Mouse (Mus musculus): ENCODE measurements around the gene Acsf3. TPM values are rescaled to one million over a fixed set of nuclear protein-coding genes. Genes with fewer than 3 reads are reported as not detected.

The Acsf3 gene
- total and polyA plus RNA-seq, 3 experiments = 17.8 to 37.2 TPM; not detected in 1

DNA sequence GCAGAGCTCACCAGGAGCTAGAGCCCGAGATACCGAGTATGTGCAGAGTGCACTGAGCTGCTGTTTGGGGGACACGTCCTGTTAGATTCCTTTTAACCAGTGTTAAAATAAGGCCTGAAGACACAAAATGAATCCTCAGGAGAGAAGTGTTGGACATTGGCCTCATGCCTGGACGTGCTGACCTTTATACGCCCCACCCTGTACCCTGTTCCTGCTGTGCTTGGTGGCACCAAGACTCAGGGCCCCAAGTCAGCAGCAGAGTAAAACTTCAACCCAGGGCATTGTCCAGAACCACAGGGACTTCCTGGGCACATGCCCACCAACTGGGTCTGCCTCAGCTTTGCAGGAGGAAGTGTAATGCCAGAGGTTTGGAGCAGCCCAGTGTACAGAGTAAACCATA is 14.5 kb downstream of the Acsf3 start:
- no peak for DNase-seq (ENCODE audit: low read depth, low spot score)
- no peak overlapping the region for H3K27ac ChIP-seq (ENCODE audit: control insufficient read depth, low read depth, low read length)
- H3K79me2 ChIP-seq (ENCODE audit: control insufficient read depth, insufficient read depth, low read length, poor library complexity) = no peaks in the 10 kb centered on the region
- H3K9me3 ChIP-seq (replicated peaks; ENCODE audit: insufficient read depth, low read length) = no peaks in the 10 kb centered on the region
- TF ChIP-seq USF1 (IDR thresholded peaks at IDR 0.05; ENCODE audit: low read depth, low read length) (no peak), ZC3H11A (IDR thresholded peaks at IDR 0.05; ENCODE audit: low read depth, low read length) (no peak), MAZ (IDR thresholded peaks at IDR 0.05; ENCODE audit: low read depth, low read length) (no peak), BHLHE40 (IDR thresholded peaks at IDR 0.05; ENCODE audit: borderline replicate concordance, low read depth, low read length) (no peak), EP300 (IDR thresholded peaks at IDR 0.05; ENCODE audit: low read depth in 1 of 2, low read length in 2 of 2) (no peak), TCF12 (IDR thresholded peaks at IDR 0.05; ENCODE audit: low read depth, low read length) (no peak)
- no peak overlapping the region for H3K9ac ChIP-seq (ENCODE audit: control insufficient read depth, low read depth, low read length, poor library complexity, severe bottlenecking)
- H3K36me3 ChIP-seq (ENCODE audit: control insufficient read depth in 1 of 2, insufficient read depth in 2 of 2, low read length in 2 of 2) = no peaks in the 10 kb centered on the region
- H3K4me1 ChIP-seq (ENCODE audit: control insufficient read depth in 1 of 2, insufficient read depth in 2 of 2, low read length in 2 of 2) = no peaks in the 10 kb centered on the region
- H3K27me3 ChIP-seq (ENCODE audit: control insufficient read depth in 1 of 2, insufficient read depth in 2 of 2, low read length in 2 of 2) = no peaks in the 10 kb centered on the region
- H3K4me3 ChIP-seq (ENCODE audit: control insufficient read depth in 1 of 2, insufficient read depth in 1 of 2, low read depth in 2 of 2, low read length in 2 of 2) = no peak overlapping the region

- no peaks in the 10 kb centered on the region for H3K27me3 ChIP-seq (ENCODE audit: control insufficient read depth in 1 of 2, insufficient read depth in 2 of 2, low read length in 2 of 2)
- TF ChIP-seq ETS1 (IDR thresholded peaks at IDR 0.05; ENCODE audit: low read depth, low read length) (no peak), TAL1 (IDR thresholded peaks at IDR 0.05; ENCODE audit: low read length) (no peak), E2F4 (IDR thresholded peaks at IDR 0.05; ENCODE audit: borderline replicate concordance, low read depth, low read length) (no peak), CHD2 (IDR thresholded peaks at IDR 0.05; ENCODE audit: low read length) (no peak), TCF12 (IDR thresholded peaks at IDR 0.05; ENCODE audit: low read depth, low read length) (no peak), USF1 (IDR thresholded peaks at IDR 0.05; ENCODE audit: low read depth, low read length) (no peak), NELFE (IDR thresholded peaks at IDR 0.05; ENCODE audit: low read depth, low read length) (no peak), POLR2AphosphoS5 (IDR thresholded peaks at IDR 0.05; ENCODE audit: borderline replicate concordance, low read depth, low read length) (no peak)
- no peak for DNase-seq (ENCODE audit: low read depth, low spot score)
- no peaks in the 10 kb centered on the region for H3K36me3 ChIP-seq (ENCODE audit: control insufficient read depth in 1 of 2, insufficient read depth in 2 of 2, low read length in 2 of 2)
- no peaks in the 10 kb centered on the region for H3K4me1 ChIP-seq (ENCODE audit: control insufficient read depth in 1 of 2, insufficient read depth in 2 of 2, low read length in 2 of 2)
- no peak overlapping the region for H3K9ac ChIP-seq (ENCODE audit: control insufficient read depth, low read depth, low read length, poor library complexity, severe bottlenecking)
- H3K4me3 ChIP-seq (ENCODE audit: control insufficient read depth in 1 of 2, insufficient read depth in 1 of 2, low read depth in 2 of 2, low read length in 2 of 2) = no peak overlapping the region
- H3K9me3 ChIP-seq (replicated peaks; ENCODE audit: insufficient read depth, low read length) = no peaks in the 10 kb centered on the region
- H3K79me2 ChIP-seq (ENCODE audit: control insufficient read depth, insufficient read depth, low read length, poor library complexity) = no peaks in the 10 kb centered on the region
- H3K27ac ChIP-seq (ENCODE audit: control insufficient read depth, low read depth, low read length) = no peak overlapping the region
These were observed 18.3 kb downstream of the Acsf3 start for GRCm38 (mm10) chr8:122793375-122794174.

GRCm38 (mm10) chr8:122794175-122794454 is 18.8 kb downstream of the Acsf3 start:
- Histone ChIP-seq H3K79me2 (ENCODE audit: control insufficient read depth, insufficient read depth, low read length, poor library complexity) (no peaks in the 10 kb centered on the region), H3K4me3 (ENCODE audit: control insufficient read depth in 1 of 2, insufficient read depth in 1 of 2, low read depth in 2 of 2, low read length in 2 of 2) (no peak overlapping the region), H3K9me3 (replicated peaks; ENCODE audit: insufficient read depth, low read length) (no peaks in the 10 kb centered on the region), H3K9ac (ENCODE audit: control insufficient read depth, low read depth, low read length, poor library complexity, severe bottlenecking) (no peak overlapping the region), H3K27me3 (ENCODE audit: control insufficient read depth in 1 of 2, insufficient read depth in 2 of 2, low read length in 2 of 2) (no peaks in the 10 kb centered on the region), H3K27ac (ENCODE audit: control insufficient read depth, low read depth, low read length) (no peak overlapping the region), H3K36me3 (ENCODE audit: control insufficient read depth in 1 of 2, insufficient read depth in 2 of 2, low read length in 2 of 2) (no peaks in the 10 kb centered on the region), H3K4me1 (ENCODE audit: control insufficient read depth in 1 of 2, insufficient read depth in 2 of 2, low read length in 2 of 2) (no peaks in the 10 kb centered on the region)
- TF ChIP-seq RAD21 (IDR thresholded peaks at IDR 0.05; ENCODE audit: low read depth, low read length) (no peak), GATA1 (IDR thresholded peaks at IDR 0.05; ENCODE audit: low read depth, low read length) (no peak), MAFK (IDR thresholded peaks at IDR 0.05; ENCODE audit: borderline replicate concordance, low read depth, low read length) (no peak), POLR2AphosphoS5 (IDR thresholded peaks at IDR 0.05; ENCODE audit: borderline replicate concordance, low read depth, low read length) (no peak), USF1 (IDR thresholded peaks at IDR 0.05; ENCODE audit: low read depth, low read length) (no peak), ZC3H11A (IDR thresholded peaks at IDR 0.05; ENCODE audit: low read depth, low read length) (no peak), ETS1 (IDR thresholded peaks at IDR 0.05; ENCODE audit: low read depth, low read length) (no peak), HCFC1 (IDR thresholded peaks at IDR 0.05; ENCODE audit: low read depth, low read length) (no peak), SMC3 (IDR thresholded peaks at IDR 0.05; ENCODE audit: low read depth, low read length) (no peak), ZKSCAN1 (IDR thresholded peaks at IDR 0.05; ENCODE audit: low read depth, low read length) (no peak), RCOR1 (IDR thresholded peaks at IDR 0.05; ENCODE audit: low read depth, low read length) (no peak), ZNF384 (IDR thresholded peaks at IDR 0.05; ENCODE audit: low read depth, low read length) (no peak)
- DNase-seq (ENCODE audit: low read depth, low spot score) = no peak

Data from MEL (cell line).